7 mouse cellular contexts compared by ENCODE assay signal in genomic region chr11:116029086-116029865, GRCm38 (mm10). TPM values are rescaled to one million over a fixed set of nuclear protein-coding genes. Genes with fewer than 3 reads are reported as not detected.
DNase-seq lines count a peak whose midpoint lies in the region; ATAC-seq and TF ChIP-seq lines count a peak whose summit lies in the region.

No protein-coding gene starts in this region.

- H3K4me3 ChIP-seq in lung, embryonic 16.5 days (ENCODE audit: low read length): peak overlapping the region; percentile 84
- peak overlapping the region; percentile 64 for H3K4me3 ChIP-seq in forebrain, embryonic 13.5 days
- H3K4me3 ChIP-seq in limb, embryonic 14.5 days (replicated peaks; ENCODE audit: low read length): peak overlapping the region; percentile 46
- H3K4me3 ChIP-seq in stomach, embryonic 14.5 days (ENCODE audit: low read depth, low read length): peak overlapping the region; percentile 46

- peak overlapping the region; percentile 97 for H3K9ac ChIP-seq in lung, embryonic 16.5 days (ENCODE audit: low read length)
- H3K9ac ChIP-seq in forebrain, embryonic 13.5 days: peak overlapping the region; percentile 45; the same call in 1 of the 2 replicates
- peak overlapping the region; percentile 87; the same call in 1 of the 2 replicates for H3K9ac ChIP-seq in limb, embryonic 14.5 days (ENCODE audit: low read depth, low read length, severe bottlenecking)
- H3K9ac ChIP-seq in stomach, embryonic 14.5 days (replicated peaks; ENCODE audit: low read depth, low read length): no peak overlapping the region

- H3K27ac ChIP-seq in lung, embryonic 16.5 days (ENCODE audit: low read length): peak overlapping the region; percentile 100
- H3K27ac ChIP-seq in forebrain, embryonic 13.5 days: no peak overlapping the region; the same call in 1 of the 2 replicates
- H3K27ac ChIP-seq in limb, embryonic 14.5 days (replicated peaks; ENCODE audit: low read depth, low read length): no peak overlapping the region
- no peak overlapping the region for H3K27ac ChIP-seq in stomach, embryonic 14.5 days (ENCODE audit: low read length)

- peak overlapping the region; percentile 68 for H3K4me2 ChIP-seq in lung, embryonic 16.5 days (ENCODE audit: low read depth, low read length)
- H3K4me2 ChIP-seq in forebrain, embryonic 13.5 days: peak overlapping the region; percentile 88
- peak overlapping the region; percentile 58 for H3K4me2 ChIP-seq in limb, embryonic 14.5 days (replicated peaks; ENCODE audit: low read depth, low read length, severe bottlenecking)
- H3K4me2 ChIP-seq in stomach, embryonic 14.5 days (replicated peaks; ENCODE audit: low read depth, low read length): peak overlapping the region; percentile 64

- ATAC-seq in lung, embryonic 16.5 days (ENCODE audit: low read depth): no peak
- ATAC-seq in forebrain, embryonic 13.5 days: no peak
- ATAC-seq in limb, embryonic 14.5 days (ENCODE audit: low FRiP score, low read depth): no peak
- ATAC-seq in stomach, embryonic 14.5 days (ENCODE audit: insufficient number of reproducible peaks, insufficient read depth, low FRiP score, low read depth): no peak

- 75% methylated on average over 6 of the region's 6 CpGs for WGBS in lung, embryonic 16.5 days
- 87% methylated on average over 6 of the region's 6 CpGs for WGBS in forebrain, embryonic 13.5 days
- 76% methylated on average over 6 of the region's 6 CpGs for WGBS in limb, embryonic 14.5 days
- 81% methylated on average over 6 of the region's 6 CpGs for WGBS in stomach, embryonic 14.5 days

- H3K4me1 ChIP-seq in lung, embryonic 16.5 days (replicated peaks; ENCODE audit: control insufficient read depth, insufficient read depth, low read length): peaks cover 10% of the 10 kb centered on the region
- H3K4me1 ChIP-seq in forebrain, embryonic 13.5 days: peaks cover 30% of the 10 kb centered on the region
- H3K4me1 ChIP-seq in limb, embryonic 14.5 days (ENCODE audit: control insufficient read depth, insufficient read depth, low read length): peaks cover 8% of the 10 kb centered on the region
- peaks cover 7% of the 10 kb centered on the region; the same call in 1 of the 2 replicates for H3K4me1 ChIP-seq in stomach, embryonic 14.5 days (ENCODE audit: control insufficient read depth, insufficient read depth, low read length)

- no peaks in the 10 kb centered on the region for H3K36me3 ChIP-seq in lung, embryonic 16.5 days (ENCODE audit: control insufficient read depth, insufficient read depth, low read length)
- no peaks in the 10 kb centered on the region for H3K36me3 ChIP-seq in forebrain, embryonic 13.5 days (ENCODE audit: poor library complexity, severe bottlenecking)
- H3K36me3 ChIP-seq in limb, embryonic 14.5 days (ENCODE audit: control insufficient read depth, insufficient read depth, low read length): no peaks in the 10 kb centered on the region
- 0 out of 2 replicates have a peak, but pooled peaks cover 4% of the 10 kb centered on the region for H3K36me3 ChIP-seq in stomach, embryonic 14.5 days (ENCODE audit: control insufficient read depth, insufficient read depth, low read length)

- DNase-seq in lung, postnatal 10 days: no peak
- no peak for DNase-seq in limb, embryonic 14.5 days (ENCODE audit: low spot score)
- no peak for DNase-seq in right cerebral cortex, postnatal 4 days
- DNase-seq in yolk sac, embryonic 10.5 days (ENCODE audit: low spot score): no peak

- TF ChIP-seq POLR2A in limb, embryonic 14.5 days (IDR thresholded peaks at IDR 0.05; ENCODE audit: borderline replicate concordance, extremely low read depth, insufficient read depth, insufficient read length): no peak

- H3K9me3 ChIP-seq in lung, embryonic 16.5 days (ENCODE audit: control insufficient read depth, low read length): no peaks in the 10 kb centered on the region
- H3K9me3 ChIP-seq in forebrain, embryonic 13.5 days (replicated peaks): no peaks in the 10 kb centered on the region
- no peaks in the 10 kb centered on the region for H3K9me3 ChIP-seq in limb, embryonic 14.5 days (ENCODE audit: control insufficient read depth, low read length)
- H3K9me3 ChIP-seq in stomach, embryonic 14.5 days (ENCODE audit: control insufficient read depth, low read depth, low read length): no peaks in the 10 kb centered on the region

- H3K27me3 ChIP-seq in lung, embryonic 16.5 days (ENCODE audit: control insufficient read depth, insufficient read depth, low read depth, low read length): no peaks in the 10 kb centered on the region
- peaks cover 3% of the 10 kb centered on the region; the same call in 1 of the 2 replicates for H3K27me3 ChIP-seq in forebrain, embryonic 13.5 days
- no peaks in the 10 kb centered on the region for H3K27me3 ChIP-seq in limb, embryonic 14.5 days (ENCODE audit: control insufficient read depth, insufficient read depth, low read length)
- H3K27me3 ChIP-seq in stomach, embryonic 14.5 days (ENCODE audit: control insufficient read depth, insufficient read depth, low read length): no peaks in the 10 kb centered on the region

RNA-seq across cellular contexts. Expression of gene Unk, which starts 0.8 kb away (rescaled TPM):
- polyA plus RNA-seq in lung, embryonic 16.5 days (2015; fragmentation: Nextera tagmentation; extraction: Ambion mirVana): 37.9 and 41.3 TPM in 2 replicates
- 38.0 and 42.3 TPM in 2 replicates for polyA plus RNA-seq in forebrain, embryonic 13.5 days (2015; fragmentation: Nextera tagmentation; extraction: Ambion mirVana)
- polyA plus RNA-seq in limb, embryonic 14.5 days (2012; rRNA removed): 80.3 and 99.4 TPM in 2 replicates
- polyA plus RNA-seq in limb, embryonic 14.5 days (2014; fragmentation: Nextera tagmentation; extraction: Ambion mirVana): 33.1 and 39.2 TPM in 2 replicates
- 29.2 and 31.6 TPM in 2 replicates for polyA plus RNA-seq in stomach, embryonic 14.5 days (2014; fragmentation: Nextera tagmentation; extraction: Ambion mirVana)

RNA-seq across cellular contexts. Expression of gene H3f3b, which starts 1.5 kb away (rescaled TPM):
- polyA plus RNA-seq in lung, embryonic 16.5 days (2015; fragmentation: Nextera tagmentation; extraction: Ambion mirVana): 1,792 and 1,937 TPM in 2 replicates
- 2,689 and 2,766 TPM in 2 replicates for polyA plus RNA-seq in forebrain, embryonic 13.5 days (2015; fragmentation: Nextera tagmentation; extraction: Ambion mirVana)
- polyA plus RNA-seq in limb, embryonic 14.5 days (2012; rRNA removed): 871 and 951 TPM in 2 replicates
- 1,919 and 2,014 TPM in 2 replicates for polyA plus RNA-seq in limb, embryonic 14.5 days (2014; fragmentation: Nextera tagmentation; extraction: Ambion mirVana)
- 1,982 and 2,067 TPM in 2 replicates for polyA plus RNA-seq in stomach, embryonic 14.5 days (2014; fragmentation: Nextera tagmentation; extraction: Ambion mirVana)

RNA-seq across cellular contexts. Expression of gene Galk1, which starts 16.8 kb away (rescaled TPM):
- polyA plus RNA-seq in lung, embryonic 16.5 days (2015; fragmentation: Nextera tagmentation; extraction: Ambion mirVana): 188 and 190 TPM in 2 replicates
- polyA plus RNA-seq in forebrain, embryonic 13.5 days (2015; fragmentation: Nextera tagmentation; extraction: Ambion mirVana): 74.8 and 86.1 TPM in 2 replicates
- polyA plus RNA-seq in limb, embryonic 14.5 days (2012; rRNA removed): 115 and 139 TPM in 2 replicates
- polyA plus RNA-seq in limb, embryonic 14.5 days (2014; fragmentation: Nextera tagmentation; extraction: Ambion mirVana): 162 and 164 TPM in 2 replicates
- 157 and 164 TPM in 2 replicates for polyA plus RNA-seq in stomach, embryonic 14.5 days (2014; fragmentation: Nextera tagmentation; extraction: Ambion mirVana)

RNA-seq across cellular contexts. Expression of gene Unc13d, which starts 48.5 kb away (rescaled TPM):
- 7.2 and 8.9 TPM in 2 replicates for polyA plus RNA-seq in lung, embryonic 16.5 days (2015; fragmentation: Nextera tagmentation; extraction: Ambion mirVana)
- 0.84 and 0.98 TPM in 2 replicates for polyA plus RNA-seq in forebrain, embryonic 13.5 days (2015; fragmentation: Nextera tagmentation; extraction: Ambion mirVana)
- polyA plus RNA-seq in limb, embryonic 14.5 days (2012; rRNA removed): 4.1 and 4.3 TPM in 2 replicates
- polyA plus RNA-seq in limb, embryonic 14.5 days (2014; fragmentation: Nextera tagmentation; extraction: Ambion mirVana): 3.4 and 3.8 TPM in 2 replicates
- polyA plus RNA-seq in stomach, embryonic 14.5 days (2014; fragmentation: Nextera tagmentation; extraction: Ambion mirVana): 3.7 and 4.7 TPM in 2 replicates

RNA-seq across cellular contexts. Expression of gene Itgb4, which starts 54.8 kb away (rescaled TPM):
- 3.4 and 3.8 TPM in 2 replicates for polyA plus RNA-seq in lung, embryonic 16.5 days (2015; fragmentation: Nextera tagmentation; extraction: Ambion mirVana)
- 0.21 and 0.38 TPM in 2 replicates for polyA plus RNA-seq in forebrain, embryonic 13.5 days (2015; fragmentation: Nextera tagmentation; extraction: Ambion mirVana)
- polyA plus RNA-seq in limb, embryonic 14.5 days (2012; rRNA removed): 11.3 and 11.6 TPM in 2 replicates
- 12.5 TPM in 2 replicates for polyA plus RNA-seq in limb, embryonic 14.5 days (2014; fragmentation: Nextera tagmentation; extraction: Ambion mirVana)
- 10.2 and 10.7 TPM in 2 replicates for polyA plus RNA-seq in stomach, embryonic 14.5 days (2014; fragmentation: Nextera tagmentation; extraction: Ambion mirVana)
